Mouse (Mus musculus) hindbrain, embryonic 10.5 days (tissue): ENCODE data around the gene Jrkl. TPM values are rescaled to one million over a fixed set of nuclear protein-coding genes. Genes with fewer than 3 reads are reported as not detected.

ENCODE experiments used
- DNase-seq: peaks from one replicate; pipeline ENCODE4 v3.0.0-alpha.2; 2017; ENCODE audit warnings: low spot score
- H3K27ac ChIP-seq: fragments of 300-500 bp; sonication (generic); 2 replicates; pipeline ENCODE4 v1.5.1; 2016; ENCODE audit warnings: mild to moderate bottlenecking, moderate library complexity
- H3K27me3 ChIP-seq: fragments of 300-500 bp; sonication (generic); 2 replicates; pipeline ENCODE4 v1.6.1; 2016; ENCODE audit warnings: mild to moderate bottlenecking; ENCODE audit not compliant: poor library complexity, insufficient read depth, severe bottlenecking
- H3K36me3 ChIP-seq: fragments of 300-500 bp; sonication (generic); 2 replicates; pipeline ENCODE4 v1.6.1; 2016; ENCODE audit warnings: mild to moderate bottlenecking, moderate library complexity
- H3K4me1 ChIP-seq: fragments of 300-500 bp; sonication (generic); replicated peaks from 2 replicates; pipeline ENCODE4 v1.6.1; 2016; ENCODE audit warnings: mild to moderate bottlenecking
- H3K4me3 ChIP-seq: fragments of 300-500 bp; sonication (generic); 2 replicates; pipeline ENCODE4 v1.5.1; 2016; ENCODE audit warnings: mild to moderate bottlenecking, moderate library complexity
- H3K9me3 ChIP-seq: fragments of 300-500 bp; sonication (generic); 2 replicates; pipeline ENCODE4 v1.6.1; 2016; ENCODE audit warnings: mild to moderate bottlenecking, moderate library complexity
- WGBS: fragments of 180-500 bp; shearing (Covaris S2); methylation state at CpG from one replicate; pipeline ENCODE4 v1.1.7; 2016; 5-methylcytosine and 5-hydroxymethylcytosine counted together
- polyA plus RNA-seq: library from polyadenylated mRNA; unstranded; fragments of >200 nt; fragmentation: Nextera tagmentation; extraction: Ambion mirVana; gene quantifications from 2 replicates; pipeline ENCODE4 v1.2.1, GENCODE M21; 2016

The Jrkl gene
- 6.5 and 7.1 TPM in 2 replicates for polyA plus RNA-seq

DNA sequence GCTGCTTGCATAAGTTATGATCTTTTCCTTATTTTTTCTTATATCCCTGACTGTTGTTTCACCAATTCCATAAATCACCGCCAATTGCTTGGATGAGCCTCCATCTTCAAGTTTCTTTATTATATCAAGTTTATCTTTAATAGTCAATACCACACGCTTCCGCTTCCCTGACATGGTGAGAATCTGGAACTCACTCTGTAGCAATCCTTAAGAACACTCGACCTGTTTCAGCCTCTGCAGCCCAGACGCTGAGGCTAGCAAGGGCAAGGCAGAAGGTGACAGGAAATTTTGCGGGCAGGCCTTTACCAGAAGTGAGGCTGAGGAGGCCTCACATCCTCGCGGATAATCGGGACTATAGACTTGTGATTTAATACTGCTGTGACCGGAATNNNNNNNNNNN, at the start of gene Jrkl:
Gene Jrkl (minus strand): TSS at position 349 of the 400 bp plus-strand sequence.
- Histone ChIP-seq H3K4me3 (peak within 1 kb of the TSS; percentile 65), H3K9me3 (no peaks in the 10 kb centered on the region), H3K27ac (peak within 1 kb of the TSS; percentile 85), H3K36me3 (no peaks in the 10 kb centered on the region), H3K27me3 (no peaks in the 10 kb centered on the region), H3K4me1 (peaks cover 28% of the 10 kb centered on the region)
- 9% methylated on average over 10 of the region's 10 CpGs for WGBS
- peak; percentile 16 for DNase-seq

- Histone ChIP-seq H3K27ac (no peak overlapping the region), H3K4me1 (no peaks in the 10 kb centered on the region), H3K36me3 (0 out of 2 replicates have a peak, but pooled peaks cover 3% of the 10 kb centered on the region), H3K9me3 (no peaks in the 10 kb centered on the region), H3K27me3 (no peaks in the 10 kb centered on the region), H3K4me3 (no peak overlapping the region)
- WGBS = 77% methylated on average over 2 of the region's 2 CpGs
- no peak for DNase-seq
Measured at GRCm38 (mm10) chr9:13287482-13287881, 41.9 kb upstream of the Jrkl start.

DNA sequence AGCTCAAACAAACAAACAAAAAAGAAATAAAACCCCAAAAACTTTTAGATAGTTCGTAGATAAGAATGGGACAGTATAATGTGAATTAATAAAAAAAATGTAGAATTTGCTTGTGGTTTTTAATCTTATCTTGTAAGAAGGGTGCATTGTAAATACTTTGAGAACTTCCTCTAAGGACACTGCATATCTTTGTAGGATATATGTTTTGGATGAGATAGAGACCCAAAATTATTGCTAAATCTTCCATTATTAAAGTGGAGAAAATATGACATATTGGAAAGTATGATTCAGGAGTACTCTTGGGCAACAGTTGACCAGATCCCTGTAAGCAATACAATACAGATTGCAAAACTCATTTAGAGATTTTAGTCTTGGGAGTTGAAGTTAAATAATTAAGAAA, 27.6 kb upstream of the Jrkl start:
- H3K9me3 ChIP-seq = no peaks in the 10 kb centered on the region
- DNase-seq = no peak
- 0 out of 2 replicates have a peak, but pooled peaks cover 5% of the 10 kb centered on the region for H3K36me3 ChIP-seq
- H3K4me1 ChIP-seq = no peaks in the 10 kb centered on the region
- 91% methylated on average over 1 of the region's 1 CpGs for WGBS
- H3K4me3 ChIP-seq = no peak overlapping the region
- no peaks in the 10 kb centered on the region for H3K27me3 ChIP-seq
- no peak overlapping the region for H3K27ac ChIP-seq

GRCm38 (mm10) chr9:13260980-13261379, 15.4 kb upstream of the Jrkl start:
- no peaks in the 10 kb centered on the region for H3K36me3 ChIP-seq
- no peak for DNase-seq

DNA sequence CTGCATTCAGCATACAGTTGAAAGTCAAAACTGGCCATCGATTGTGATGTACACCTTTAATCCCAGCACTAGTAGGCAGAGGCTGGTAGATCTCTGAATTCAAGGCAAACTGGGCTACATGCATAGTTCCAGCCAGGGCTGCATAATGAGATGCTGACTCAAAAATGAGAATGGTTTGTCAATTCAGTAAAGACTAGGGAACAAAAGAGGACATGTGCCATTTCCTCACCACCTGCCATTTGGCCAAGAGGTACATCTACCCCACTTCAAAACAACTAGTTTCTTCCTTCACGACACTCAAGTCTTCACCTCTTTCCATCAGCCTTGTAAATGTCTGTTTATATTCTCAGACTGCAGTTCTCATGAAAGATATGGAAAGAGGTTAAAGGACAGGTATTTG, 12.5 kb upstream of the Jrkl start:
- H3K27me3 ChIP-seq = no peaks in the 10 kb centered on the region
- WGBS = 89% methylated on average over 2 of the region's 2 CpGs
- H3K36me3 ChIP-seq = no peaks in the 10 kb centered on the region
- H3K4me3 ChIP-seq = no peak overlapping the region
- no peaks in the 10 kb centered on the region for H3K4me1 ChIP-seq
- no peak overlapping the region for H3K27ac ChIP-seq
- no peaks in the 10 kb centered on the region for H3K9me3 ChIP-seq
- no peak for DNase-seq

More at GRCm38 (mm10) chr9:13260980-13261379, 15.4 kb upstream of the Jrkl start:
- H3K4me1 ChIP-seq = no peaks in the 10 kb centered on the region
- H3K4me3 ChIP-seq = no peak overlapping the region
- H3K9me3 ChIP-seq = no peaks in the 10 kb centered on the region
- no peak overlapping the region for H3K27ac ChIP-seq
- no peaks in the 10 kb centered on the region for H3K27me3 ChIP-seq
- WGBS = 89% methylated on average over 3 of the region's 3 CpGs

DNA sequence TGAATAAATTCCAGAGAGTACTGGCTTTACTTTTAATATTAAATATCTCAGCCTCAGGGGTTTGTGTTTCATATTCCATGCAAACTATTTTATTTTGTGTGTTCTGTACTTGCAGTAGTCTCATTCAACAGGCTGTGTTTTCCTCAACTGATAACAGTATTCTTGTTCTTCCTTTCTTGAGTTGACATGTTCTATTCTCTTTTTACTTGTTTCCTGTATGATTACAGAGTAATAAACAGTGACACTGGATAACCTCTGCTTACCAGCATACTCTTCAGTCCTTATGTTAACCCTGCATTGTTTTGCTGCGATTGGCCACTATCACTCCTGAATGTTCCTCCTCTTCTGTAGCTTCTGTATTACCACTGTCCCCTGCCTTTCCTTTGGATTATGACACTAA, 11.1 kb upstream of the Jrkl start:
- Histone ChIP-seq H3K27me3 (no peaks in the 10 kb centered on the region), H3K36me3 (no peaks in the 10 kb centered on the region), H3K4me3 (no peak overlapping the region), H3K9me3 (no peaks in the 10 kb centered on the region), H3K4me1 (no peaks in the 10 kb centered on the region), H3K27ac (no peak overlapping the region)
- DNase-seq = no peak
- WGBS = 93% methylated on average over 1 of the region's 1 CpGs

DNA sequence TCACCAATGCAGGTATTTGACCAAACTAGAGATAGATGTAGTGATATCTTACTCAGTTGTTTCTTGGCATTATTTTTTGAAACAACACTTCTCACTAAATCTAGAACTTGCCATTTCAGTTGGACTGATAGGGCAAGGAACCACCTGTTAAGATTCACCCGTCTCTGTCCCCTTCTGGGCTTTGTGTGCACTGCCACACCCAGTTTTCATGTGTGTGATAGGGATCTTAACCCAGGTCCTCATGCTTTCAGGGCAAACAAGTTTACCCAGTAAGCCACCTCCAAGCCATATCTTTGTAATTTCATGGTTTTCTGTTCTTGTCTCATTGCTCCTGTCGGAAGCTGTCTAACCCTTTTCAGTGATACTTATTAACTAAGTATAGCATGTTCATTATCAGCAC, 5.6 kb upstream of the Jrkl start:
- DNase-seq = no peak
- no peaks in the 10 kb centered on the region for H3K9me3 ChIP-seq
- no peaks in the 10 kb centered on the region for H3K36me3 ChIP-seq
- no peaks in the 10 kb centered on the region for H3K27me3 ChIP-seq
- H3K27ac ChIP-seq = no peak overlapping the region
- H3K4me3 ChIP-seq = no peak overlapping the region
- WGBS = 91% methylated on average over 2 of the region's 2 CpGs
- peaks cover 9% of the 10 kb centered on the region for H3K4me1 ChIP-seq

DNA sequence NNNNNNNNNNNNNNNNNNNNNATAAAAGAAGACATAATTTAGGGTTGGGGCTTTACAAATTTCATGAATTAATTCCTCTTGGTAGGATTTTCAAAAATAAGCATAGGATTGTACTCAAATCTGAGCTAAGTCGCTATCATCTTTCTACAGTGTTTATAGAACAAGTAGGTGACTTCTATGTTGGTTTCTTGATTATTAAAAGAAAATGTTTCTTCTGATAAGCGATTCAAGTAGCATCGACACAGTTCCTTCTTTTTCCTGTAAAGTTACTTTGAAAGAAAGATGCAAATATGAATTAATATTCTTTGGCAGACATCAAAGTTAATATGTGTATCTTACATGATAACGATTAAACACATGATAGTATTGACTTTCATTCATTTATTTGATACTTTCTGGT, 2.5 kb upstream of the Jrkl start:
- WGBS = 93% methylated on average over 4 of the region's 4 CpGs
- no peaks in the 10 kb centered on the region for H3K27me3 ChIP-seq
- no peaks in the 10 kb centered on the region for H3K9me3 ChIP-seq

DNA sequence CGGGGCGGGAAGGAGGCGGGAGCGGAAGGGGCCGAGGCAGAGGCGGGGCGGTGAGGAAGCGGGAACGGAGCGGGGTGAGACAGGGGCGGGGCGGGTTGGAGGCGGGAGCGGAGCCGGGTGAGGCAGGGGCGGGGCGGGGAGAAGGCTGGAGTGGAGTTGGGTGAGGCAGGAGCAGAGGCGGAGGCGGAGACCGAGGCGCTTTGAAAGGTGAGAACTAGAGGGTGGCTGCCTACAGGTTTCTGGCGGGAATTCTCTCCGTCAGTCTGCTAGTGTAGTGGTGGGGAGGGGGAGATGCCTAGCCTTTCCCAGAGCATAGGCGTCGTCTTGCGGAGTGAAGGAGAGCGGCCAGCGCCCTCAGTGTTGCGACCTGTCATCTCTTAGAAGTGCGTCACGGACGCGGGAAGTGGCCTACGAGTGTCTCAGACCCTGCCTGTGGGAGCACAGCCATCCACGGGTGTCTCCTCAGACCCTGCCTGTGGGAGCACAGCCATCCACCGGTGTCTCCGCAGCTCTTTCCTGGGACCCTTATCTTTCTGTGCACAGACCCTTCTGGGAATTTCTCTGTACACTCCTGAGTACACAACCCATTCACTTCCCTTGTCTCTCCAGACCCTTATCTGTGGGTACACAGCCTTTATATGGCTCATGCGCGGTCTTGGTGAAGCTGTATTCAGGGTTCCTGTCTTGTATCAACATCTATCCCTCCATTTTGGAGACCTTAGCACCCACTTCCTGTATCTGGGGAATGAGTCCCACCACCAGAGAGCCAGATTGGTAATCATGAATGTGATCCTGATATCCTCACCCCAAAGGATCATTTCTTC, 1.4 kb upstream of the Jrkl start, which contains the start of gene Ccdc82:
Gene Ccdc82 (plus strand): TSS at position 141 of the 824 bp plus-strand sequence.
- H3K4me1 ChIP-seq = peaks cover 28% of the 10 kb centered on the region
- H3K27me3 ChIP-seq = no peaks in the 10 kb centered on the region
- peak within 1 kb of the TSS; percentile 65 for H3K4me3 ChIP-seq
- 3% methylated on average over 35 of the region's 39 CpGs for WGBS
- DNase-seq = peak; percentile 93
- no peaks in the 10 kb centered on the region for H3K36me3 ChIP-seq
- peak within 1 kb of the TSS; percentile 89 for H3K27ac ChIP-seq
- H3K9me3 ChIP-seq = no peaks in the 10 kb centered on the region

More for the DNA sequence above, 2.5 kb upstream of the Jrkl start:
- H3K27ac ChIP-seq = no peak overlapping the region
- no peaks in the 10 kb centered on the region for H3K36me3 ChIP-seq
- H3K4me1 ChIP-seq = peaks cover 28% of the 10 kb centered on the region
- DNase-seq = no peak
- H3K4me3 ChIP-seq = no peak overlapping the region

DNA sequence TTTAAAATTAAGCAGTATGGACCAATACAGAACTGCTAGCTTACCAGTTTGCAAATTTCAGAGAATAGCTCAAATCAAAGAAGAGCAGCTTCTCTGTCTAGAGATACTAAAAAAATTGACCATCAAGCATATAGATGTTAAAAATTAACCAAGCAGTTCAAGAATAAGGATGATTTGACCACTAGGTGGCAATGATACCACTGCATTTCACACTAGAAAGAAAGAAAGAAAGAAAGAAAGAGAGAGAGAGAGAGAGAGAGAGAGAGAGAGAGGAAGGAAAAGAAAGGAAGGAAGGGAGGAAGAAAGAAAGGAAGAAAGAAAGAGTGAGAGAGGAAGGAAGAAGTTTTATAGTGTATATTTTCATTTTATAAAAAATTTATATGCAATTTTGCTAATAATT, 3.3 kb downstream of the Jrkl start:
- Histone ChIP-seq H3K4me3 (no peak overlapping the region), H3K27ac (no peak overlapping the region), H3K9me3 (0 out of 2 replicates have a peak, but pooled peaks cover 3% of the 10 kb centered on the region), H3K27me3 (no peaks in the 10 kb centered on the region), H3K36me3 (no peaks in the 10 kb centered on the region), H3K4me1 (peaks cover 23% of the 10 kb centered on the region)
- no peak for DNase-seq

DNA sequence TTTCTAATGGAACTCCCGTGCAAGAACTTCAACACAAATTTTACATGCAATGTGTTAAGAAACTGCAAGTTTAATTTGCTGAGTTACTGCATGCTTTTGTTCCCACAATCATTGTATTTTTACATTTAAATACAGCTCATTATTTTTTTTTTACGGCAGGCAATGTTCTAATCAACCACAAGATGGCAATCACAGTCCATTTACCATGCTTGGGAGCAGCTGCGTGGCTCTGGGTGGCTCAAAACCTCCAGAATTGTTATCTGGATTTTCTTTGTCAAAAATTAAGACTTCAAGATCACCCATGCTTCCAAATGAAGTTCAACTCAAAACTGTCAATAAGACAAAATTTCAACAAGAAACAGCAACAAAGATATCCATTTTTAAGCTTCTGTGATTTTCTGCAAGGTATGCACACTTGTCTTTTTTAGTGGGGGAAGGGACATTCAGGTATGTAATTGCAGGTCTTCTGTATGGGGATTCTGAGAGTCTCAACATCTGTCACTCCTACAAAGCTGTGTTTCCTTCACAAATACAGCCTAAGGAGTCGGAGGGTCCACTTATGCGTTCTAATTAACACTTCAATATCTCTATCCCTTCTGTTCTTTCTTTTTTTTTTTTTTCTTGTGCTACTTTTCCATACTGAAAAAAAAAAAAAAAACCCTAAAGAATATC, 13.9 kb downstream of the Jrkl start:
- Histone ChIP-seq H3K4me3 (no peak overlapping the region), H3K27me3 (no peaks in the 10 kb centered on the region), H3K36me3 (no peaks in the 10 kb centered on the region), H3K4me1 (peaks cover 15% of the 10 kb centered on the region), H3K27ac (no peak overlapping the region), H3K9me3 (no peaks in the 10 kb centered on the region)
- DNase-seq = no peak
- WGBS = 26% methylated on average over 5 of the region's 5 CpGs

DNA sequence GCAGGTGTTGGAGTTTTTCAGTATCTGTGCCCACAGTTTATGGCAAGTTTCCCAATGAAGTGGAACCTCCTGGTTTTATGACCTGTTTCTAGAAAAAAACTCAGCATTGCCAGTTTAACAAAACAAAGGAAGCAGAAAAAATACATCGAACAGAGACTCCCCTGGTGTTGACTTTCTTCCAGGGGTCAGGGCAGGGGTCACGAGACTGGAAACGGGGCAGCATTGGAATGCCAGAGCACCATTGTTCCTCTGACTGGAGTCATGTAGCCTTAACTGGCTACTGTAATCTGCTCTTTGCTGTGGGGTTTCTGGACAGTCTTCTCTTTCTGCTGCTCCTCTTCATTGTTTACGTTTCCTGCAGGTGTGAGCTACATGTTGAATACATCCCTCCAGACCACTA, 15.1 kb downstream of the Jrkl start:
- WGBS = 7% methylated on average over 4 of the region's 4 CpGs
- Histone ChIP-seq H3K36me3 (no peaks in the 10 kb centered on the region), H3K4me3 (no peak overlapping the region), H3K27me3 (no peaks in the 10 kb centered on the region), H3K9me3 (no peaks in the 10 kb centered on the region), H3K27ac (no peak overlapping the region), H3K4me1 (peaks cover 15% of the 10 kb centered on the region)
- DNase-seq = peak; percentile 55

DNA sequence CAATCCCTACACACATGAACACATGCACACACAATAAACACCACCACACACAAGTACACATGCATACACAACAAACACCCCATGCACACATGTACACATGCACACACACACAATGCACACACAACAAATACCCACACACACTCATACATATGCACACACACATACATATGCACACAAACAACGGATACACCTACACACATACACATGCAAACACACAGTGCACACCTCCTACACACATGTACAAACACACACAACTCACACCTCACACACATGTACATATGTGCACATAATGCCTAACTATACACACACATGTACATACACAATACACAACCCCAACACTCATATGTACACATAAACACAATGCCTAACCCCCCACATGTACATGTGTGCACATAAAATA, 19.8 kb downstream of the Jrkl start:
- Histone ChIP-seq H3K9me3 (no peaks in the 10 kb centered on the region), H3K36me3 (no peaks in the 10 kb centered on the region), H3K27me3 (no peaks in the 10 kb centered on the region), H3K27ac (no peak overlapping the region), H3K4me1 (peaks cover 9% of the 10 kb centered on the region), H3K4me3 (no peak overlapping the region)
- no peak for DNase-seq
- WGBS = 80% methylated on average over 1 of the region's 1 CpGs
